8 mouse cellular contexts compared by ENCODE assay signal in the genomic region with DNA sequence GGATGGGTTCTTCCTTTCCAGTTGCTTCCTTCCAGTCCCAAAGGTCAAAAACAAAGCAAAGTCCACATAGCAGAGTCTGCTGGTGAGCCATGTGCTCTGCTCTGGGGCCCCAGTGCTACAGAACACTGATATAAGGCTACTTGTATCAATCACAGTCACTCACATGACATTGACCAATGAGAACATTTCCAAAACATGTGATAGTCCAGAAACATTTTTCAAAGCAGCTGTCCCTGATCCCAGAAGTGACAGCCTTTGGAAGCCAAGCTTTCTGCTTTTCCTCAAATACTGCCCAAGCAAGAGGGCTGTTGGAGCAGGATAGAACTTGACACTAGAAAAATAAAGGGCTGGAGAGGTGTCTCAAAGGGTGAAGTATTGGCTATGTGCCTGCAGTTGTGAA.
DNase-seq lines count a peak whose midpoint lies in the region.
"Had no signal": no experiment of that assay in that cellular context is flagged by ENCODE, and none has a peak within 500 bp of the region (broad histone marks: within the 10 kb centered on the region; RNA-seq: fewer than 3 reads in every experiment).

No protein-coding gene starts in this region.

- intact Hi-C loops in heart, postnatal 36 days (cut with DNase I), result no loop called here

- peak; percentile 5 for DNase-seq in layer of hippocampus, adult 11-12 months (ENCODE audit: low spot score)
- DNase-seq in layer of hippocampus, adult 9-10 months (ENCODE audit: low spot score), result no peak
- peak; percentile 55 to 65 for DNase-seq in adrenal gland, postnatal 36 days
- peak; percentile 52 to 67 for DNase-seq in heart, postnatal 36 days
- peak; percentile 53 for DNase-seq in lung, postnatal 25 days (ENCODE audit: low spot score)
- no peak for DNase-seq in T-cell, adult 2 months (ENCODE audit: low spot score)
- DNase-seq in frontal cortex, adult 2 months (ENCODE audit: extremely low spot score in 1 of 2, low spot score in 1 of 2), result no peak
- DNase-seq: cerebellum, adult 9-11 months had no signal

Comparison
In these comparisons a context has a peak if more than half of its experiments do, and no peak if none do; other contexts are left out.
1. DNase-seq: peak in layer of hippocampus, adult 11-12 months (single experiment), adrenal gland, postnatal 36 days (2 of 2), heart, postnatal 36 days (2 of 2) and lung, postnatal 25 days (single experiment); none in layer of hippocampus, adult 9-10 months (single experiment), T-cell, adult 2 months (single experiment) and frontal cortex, adult 2 months (0 of 2).